Mouse (Mus musculus) liver, embryonic 15.5 days (tissue): ENCODE measurements around the gene Ufc1. TPM values are rescaled to one million over a fixed set of nuclear protein-coding genes. Genes with fewer than 3 reads are reported as not detected.
"Not testable (repeated sequence)": the region's sequence is repeated elsewhere in the genome, so short reads cannot be mapped to it uniquely, and the experiment has no call there.

Source experiments
- ATAC-seq: fragments of 200-750 bp; cut with Nextera tagmentation; 2 replicates; pipeline ENCODE4 v1.8.0; 2017; ENCODE audit warnings: moderate number of reproducible peaks, mild to moderate bottlenecking, moderate library complexity; ENCODE audit not compliant: insufficient read depth
- H3K27ac ChIP-seq: fragments of 300-500 bp; sonication (generic); replicated peaks from 2 replicates; pipeline ENCODE4 v1.5.1; 2015; ENCODE audit warnings: mild to moderate bottlenecking, inconsistent platforms
- H3K27me3 ChIP-seq: fragments of 300-500 bp; sonication (generic); 2 replicates; pipeline ENCODE4 v1.6.1; 2015; ENCODE audit warnings: mild to moderate bottlenecking, inconsistent platforms
- H3K36me3 ChIP-seq: fragments of 300-500 bp; sonication (generic); replicated peaks from 2 replicates; pipeline ENCODE4 v1.6.1; 2015; ENCODE audit warnings: moderate library complexity, mild to moderate bottlenecking, inconsistent platforms
- H3K4me1 ChIP-seq: fragments of 300-500 bp; sonication (generic); replicated peaks from 2 replicates; pipeline ENCODE4 v1.6.1; 2015; ENCODE audit warnings: inconsistent platforms
- H3K4me2 ChIP-seq: fragments of 300-500 bp; sonication (generic); 2 replicates; pipeline ENCODE4 v1.6.1; 2015; ENCODE audit warnings: moderate library complexity, mild to moderate bottlenecking, inconsistent platforms
- H3K4me3 ChIP-seq: fragments of 300-500 bp; sonication (generic); replicated peaks from 2 replicates; pipeline ENCODE4 v1.5.1; 2015; ENCODE audit warnings: mild to moderate bottlenecking, inconsistent platforms
- H3K9ac ChIP-seq: fragments of 300-500 bp; sonication (generic); 2 replicates; pipeline ENCODE4 v1.6.1; 2015; ENCODE audit warnings: moderate library complexity, mild to moderate bottlenecking, inconsistent platforms
- H3K9me3 ChIP-seq: fragments of 300-500 bp; sonication (generic); replicated peaks from 2 replicates; pipeline ENCODE4 v1.6.1; 2016; ENCODE audit warnings: inconsistent platforms
- WGBS: fragments of 180-500 bp; shearing (Covaris S2); methylation state at CpG from one replicate; pipeline ENCODE4 v1.1.7; 2015; ENCODE audit warnings: mixed read lengths; ENCODE audit not compliant: insufficient replicate concordance; 5-methylcytosine and 5-hydroxymethylcytosine counted together
- polyA plus RNA-seq: library from polyadenylated mRNA; unstranded; fragments of >200 nt; fragmentation: Nextera tagmentation; extraction: Ambion mirVana; gene quantifications from 2 replicates; pipeline ENCODE4 v1.2.1, GENCODE M21; 2015

Ufc1 gene
- polyA plus RNA-seq, 1 experiment from 2014 or later = 41.4 TPM

DNA sequence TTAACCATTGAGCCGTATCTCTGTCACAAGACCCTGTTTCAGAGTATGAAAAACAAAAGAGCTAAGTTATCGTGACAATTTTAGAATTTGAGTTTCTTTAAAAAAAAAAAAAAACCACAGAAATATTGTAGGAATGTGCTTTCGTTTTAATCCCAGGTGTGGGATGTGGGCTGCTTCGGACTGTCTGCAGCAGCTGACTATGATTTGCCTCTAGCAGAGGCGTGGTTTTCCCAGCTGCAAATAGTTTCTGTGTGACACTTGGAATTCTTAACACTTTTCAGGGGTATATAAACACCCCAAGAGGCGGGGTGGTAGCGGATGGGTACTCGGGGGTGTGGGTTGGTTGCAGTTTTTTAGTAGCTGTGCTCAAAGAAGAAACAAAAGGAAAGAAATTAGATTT is 49.5 kb downstream of the Ufc1 start:
- H3K27me3 ChIP-seq = peaks cover 20% of the 10 kb centered on the region
- H3K9me3 ChIP-seq = no peaks in the 10 kb centered on the region
- peaks cover 41% of the 10 kb centered on the region for H3K4me1 ChIP-seq
- no peak overlapping the region for H3K4me3 ChIP-seq
- peak overlapping the region; percentile 94; the same call in 1 of the 2 replicates for H3K4me2 ChIP-seq
- WGBS = 84% methylated on average over 8 of the region's 8 CpGs
- H3K27ac ChIP-seq = no peak overlapping the region
- no peak for ATAC-seq
- no peak overlapping the region for H3K9ac ChIP-seq
- H3K36me3 ChIP-seq = peaks cover 48% of the 10 kb centered on the region

DNA sequence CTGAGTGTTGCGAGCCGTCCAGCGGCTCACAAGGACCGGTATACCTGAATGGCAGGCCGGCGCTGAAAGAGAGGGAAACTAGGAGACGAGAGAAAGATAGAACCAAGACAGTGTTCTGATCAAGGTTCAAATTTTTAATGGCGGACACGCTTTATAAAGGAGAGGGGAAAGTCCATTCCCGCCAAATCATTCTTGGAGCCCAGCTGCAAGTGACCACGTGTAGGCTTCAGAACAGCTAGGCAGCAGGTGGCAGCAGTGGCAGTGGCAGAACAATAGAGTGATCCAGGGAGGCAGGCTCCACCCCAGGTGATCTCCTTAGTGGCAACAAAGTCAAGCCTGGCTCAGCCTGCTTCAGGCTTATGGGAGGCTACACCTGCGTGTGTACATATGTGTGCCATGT is 52.9 kb downstream of the Ufc1 start:
- ATAC-seq, H3K27ac ChIP-seq, H3K27me3 ChIP-seq, H3K9me3 ChIP-seq, H3K4me3 ChIP-seq, H3K4me2 ChIP-seq, H3K9ac ChIP-seq: not testable (repeated sequence)
- Histone ChIP-seq H3K36me3 (peaks cover 81% of the 10 kb centered on the region), H3K4me1 (peaks cover 36% of the 10 kb centered on the region)
- WGBS = 82% methylated on average over 12 of the region's 12 CpGs

DNA sequence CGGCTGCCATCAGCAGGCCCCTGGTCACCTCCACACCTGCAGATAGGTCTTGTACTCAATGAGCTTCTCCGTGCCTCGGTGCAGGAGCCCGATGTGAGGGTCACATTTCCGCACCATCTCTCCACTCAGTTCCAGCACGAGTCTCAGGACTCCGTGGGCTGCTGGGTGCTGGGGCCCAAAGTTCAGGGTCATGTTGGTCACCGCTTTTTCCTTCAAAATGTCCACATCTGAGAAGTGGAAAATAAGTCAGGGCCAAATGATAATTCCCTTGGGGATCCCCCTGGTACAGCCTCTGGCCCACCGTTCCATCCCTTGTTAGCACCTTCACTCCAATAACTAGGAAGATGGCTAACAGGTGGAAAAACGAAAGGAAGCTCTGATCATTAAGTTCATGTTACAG is 53.9 kb downstream of the Ufc1 start:
- ATAC-seq = no peak
- peaks cover 29% of the 10 kb centered on the region for H3K4me1 ChIP-seq

DNA sequence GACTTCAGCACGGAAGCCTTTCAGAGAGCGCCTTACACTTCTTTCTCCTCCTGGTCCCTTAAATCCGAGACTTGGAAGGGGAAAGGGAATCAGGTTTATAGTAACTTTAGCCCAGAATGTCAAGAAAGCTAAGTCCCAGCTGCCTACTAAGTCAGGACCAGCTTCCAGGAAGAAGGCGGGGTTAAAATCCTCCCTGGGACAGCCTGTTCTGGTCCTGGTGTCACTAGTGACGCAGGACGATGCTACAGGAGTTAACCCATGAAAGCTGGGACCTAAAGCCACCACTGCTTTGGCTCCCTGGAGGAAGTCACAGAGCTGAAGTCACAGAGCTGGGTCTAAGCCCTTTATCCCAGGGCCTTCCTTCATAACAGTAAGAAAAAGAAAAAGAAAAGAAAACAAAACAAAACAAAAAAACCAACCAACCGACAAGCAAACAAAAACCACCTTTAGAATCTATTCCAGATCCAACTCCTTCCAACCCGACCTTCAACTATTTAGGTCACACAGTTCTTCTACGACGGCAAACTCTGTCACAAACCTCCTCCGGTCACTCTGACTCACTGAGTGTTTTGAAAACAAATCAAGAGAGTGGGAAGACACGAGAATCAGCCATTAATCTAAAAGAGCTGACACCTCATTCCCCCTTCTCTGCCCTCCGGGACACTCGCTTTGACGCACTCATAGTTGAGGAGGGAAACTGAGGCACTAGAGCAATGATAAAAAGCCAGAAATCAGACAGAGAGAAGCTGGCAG is 54.7 kb downstream of the Ufc1 start:
- peaks cover 91% of the 10 kb centered on the region for H3K36me3 ChIP-seq
- H3K4me3 ChIP-seq = no peak overlapping the region
- 73% methylated on average over 15 of the region's 15 CpGs for WGBS
- H3K4me2 ChIP-seq = no peak overlapping the region
- no peaks in the 10 kb centered on the region for H3K9me3 ChIP-seq
- no peaks in the 10 kb centered on the region for H3K27me3 ChIP-seq
- H3K4me1 ChIP-seq = peaks cover 26% of the 10 kb centered on the region
- no peak overlapping the region for H3K27ac ChIP-seq
- no peak overlapping the region for H3K9ac ChIP-seq
- ATAC-seq = no peak

More for the DNA sequence above, 53.9 kb downstream of the Ufc1 start:
- H3K27me3 ChIP-seq = no peaks in the 10 kb centered on the region
- H3K4me3 ChIP-seq = no peak overlapping the region
- 79% methylated on average over 10 of the region's 10 CpGs for WGBS
- H3K9ac ChIP-seq = no peak overlapping the region
- peaks cover 90% of the 10 kb centered on the region for H3K36me3 ChIP-seq
- no peak overlapping the region for H3K4me2 ChIP-seq
- H3K9me3 ChIP-seq = no peaks in the 10 kb centered on the region
- H3K27ac ChIP-seq = no peak overlapping the region

Other genes with a start within 250 kb of the Ufc1 start
- 27.2 and 28.0 TPM in 2 replicates for gene Fcgr3, start 230.1 kb downstream of the Ufc1 start, polyA plus RNA-seq
- gene Cfap126, start 181.1 kb downstream of the Ufc1 start, polyA plus RNA-seq = 1.7 and 2.6 TPM in 2 replicates
- 149 and 158 TPM in 2 replicates for gene Sdhc, start 144.4 kb downstream of the Ufc1 start, polyA plus RNA-seq
- gene Mpz, start 144.3 kb downstream of the Ufc1 start, polyA plus RNA-seq = not detected in 2 replicates
- gene Pcp4l1, start 98.8 kb downstream of the Ufc1 start, polyA plus RNA-seq = 1.7 and 2.1 TPM in 2 replicates
- 1.1 and 1.5 TPM in 2 replicates for gene Nr1i3, start 81.1 kb downstream of the Ufc1 start, polyA plus RNA-seq
- 15.8 and 16.2 TPM in 2 replicates for gene Tomm40l, start 72.5 kb downstream of the Ufc1 start, polyA plus RNA-seq
- 6,467 and 6,641 TPM in 2 replicates for gene Apoa2, start 70.0 kb downstream of the Ufc1 start, polyA plus RNA-seq
- gene Fcer1g, start 60.7 kb downstream of the Ufc1 start, polyA plus RNA-seq = 115 and 118 TPM in 2 replicates
- gene Adamts4, start 44.6 kb downstream of the Ufc1 start, polyA plus RNA-seq = 0.58 and 0.60 TPM in 2 replicates
- gene Ndufs2, start 43.6 kb downstream of the Ufc1 start, polyA plus RNA-seq = 137 and 144 TPM in 2 replicates
- gene B4galt3, start 24.7 kb downstream of the Ufc1 start, polyA plus RNA-seq = 21.9 and 23.5 TPM in 2 replicates
- 214 and 226 TPM in 2 replicates for gene Ppox, start 13.8 kb downstream of the Ufc1 start, polyA plus RNA-seq
- 24.9 and 28.5 TPM in 2 replicates for gene Usp21, start 7.0 kb downstream of the Ufc1 start, polyA plus RNA-seq
- gene Dedd, start 34.1 kb upstream of the Ufc1 start, polyA plus RNA-seq = 18.6 and 20.1 TPM in 2 replicates
- 33.1 and 39.1 TPM in 2 replicates for gene Nit1, start 50.6 kb upstream of the Ufc1 start, polyA plus RNA-seq
- 32.8 and 37.5 TPM in 2 replicates for gene Pfdn2, start 50.6 kb upstream of the Ufc1 start, polyA plus RNA-seq
- gene Klhdc9, start 65.8 kb upstream of the Ufc1 start, polyA plus RNA-seq = 0.21 and 0.33 TPM in 2 replicates
- 0.07 and 0.18 TPM in 2 replicates for gene Nectin4, start 75.1 kb upstream of the Ufc1 start, polyA plus RNA-seq
- 5.0 and 5.3 TPM in 2 replicates for gene Arhgap30, start 93.9 kb upstream of the Ufc1 start, polyA plus RNA-seq
- gene Usf1, start 116.3 kb upstream of the Ufc1 start, polyA plus RNA-seq = 18.6 and 21.3 TPM in 2 replicates
- 2.1 and 2.5 TPM in 2 replicates for gene Tstd1, start 123.8 kb upstream of the Ufc1 start, polyA plus RNA-seq
- gene F11r, start 142.5 kb upstream of the Ufc1 start, polyA plus RNA-seq = 29.7 and 32.8 TPM in 2 replicates
- gene Alyref2, start 208.5 kb upstream of the Ufc1 start, polyA plus RNA-seq = 3.3 and 3.5 TPM in 2 replicates
- not detected in 2 replicates for gene Itln1, start 240.3 kb upstream of the Ufc1 start, polyA plus RNA-seq